In the genomic region with DNA sequence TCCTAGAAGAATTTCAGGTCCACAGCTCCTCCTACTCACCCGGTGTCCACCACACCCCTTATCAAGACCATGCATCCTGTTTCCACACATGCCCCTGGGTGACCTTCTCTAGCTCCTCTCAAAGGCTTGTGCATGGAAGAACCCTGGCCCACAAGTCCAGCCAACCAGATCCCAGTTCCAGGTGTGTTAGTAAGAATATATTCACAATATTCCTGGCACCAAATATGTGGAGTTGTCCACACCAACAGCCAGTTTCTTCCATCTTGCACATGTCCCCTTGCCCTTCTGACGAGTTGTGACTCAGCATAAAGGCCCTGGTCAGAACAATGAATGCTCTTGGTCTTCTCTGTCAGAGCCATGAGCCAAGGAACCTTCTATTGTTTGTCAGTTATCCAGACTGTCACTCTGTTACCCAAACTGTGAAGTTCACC, we compare ENCODE assay signal across 11 mouse cellular contexts. TPM values are rescaled to one million over a fixed set of nuclear protein-coding genes. Genes with fewer than 3 reads are reported as not detected.
A peak's percentile ranks its signal among the peaks of the same experiment; 100 is the strongest.
DNase-seq lines count a peak whose midpoint lies in the region; ATAC-seq and TF ChIP-seq lines count a peak whose summit lies in the region.
"Had no signal": no experiment of that assay in that cellular context is flagged by ENCODE, and none has a peak within 500 bp of the region (broad histone marks: within the 10 kb centered on the region; RNA-seq: fewer than 3 reads in every experiment).

No protein-coding gene starts in this region.

- 17% methylated on average over 2 of the region's 2 CpGs for WGBS in thymus, adult 2 months
- WGBS in forebrain, embryonic 15.5 days = 74% methylated on average over 2 of the region's 2 CpGs

- no peak overlapping the region for H3K4me2 ChIP-seq in forebrain, embryonic 15.5 days (replicated peaks)
- H3K4me2 ChIP-seq: lung, embryonic 15.5 days had no signal

- peaks cover 34% of the 10 kb centered on the region for H3K4me1 ChIP-seq in thymus, adult 2 months (replicated peaks; ENCODE audit: control insufficient read depth, insufficient read depth, low read length)
- H3K4me1 ChIP-seq in forebrain, embryonic 15.5 days = no peaks in the 10 kb centered on the region
- H3K4me1 ChIP-seq: lung, embryonic 15.5 days had no signal

- no peak for TF ChIP-seq POLR2A in thymus, adult 2 months (IDR thresholded peaks at IDR 0.05; ENCODE audit: control insufficient read depth, extremely low read depth, insufficient read depth, low read length, poor library complexity)

- H3K4me3 ChIP-seq in thymus, adult 2 months (ENCODE audit: control insufficient read depth, insufficient read depth, low read length) = no peak overlapping the region
- H3K4me3 ChIP-seq in forebrain, embryonic 15.5 days = no peak overlapping the region
- H3K4me3 ChIP-seq: lung, embryonic 15.5 days had no signal

- ATAC-seq in granulocyte monocyte progenitor cell, adult 5-6 weeks (replicated peaks; ENCODE audit: poor library complexity, severe bottlenecking) = peak; percentile 70
- no peak for ATAC-seq in forebrain, embryonic 15.5 days (replicated peaks)

- no peaks in the 10 kb centered on the region for H3K27me3 ChIP-seq in thymus, adult 2 months (ENCODE audit: control insufficient read depth, insufficient read depth, low read length)
- H3K27me3 ChIP-seq in forebrain, embryonic 15.5 days = no peaks in the 10 kb centered on the region
- H3K27me3 ChIP-seq: lung, embryonic 15.5 days had no signal

- H3K36me3 ChIP-seq in thymus, adult 2 months (ENCODE audit: control insufficient read depth, insufficient read depth, low read length) = no peaks in the 10 kb centered on the region
- H3K36me3 ChIP-seq in forebrain, embryonic 15.5 days = no peaks in the 10 kb centered on the region
- H3K36me3 ChIP-seq: lung, embryonic 15.5 days had no signal

- no peak for TF ChIP-seq CTCF in thymus, adult 2 months (IDR thresholded peaks at IDR 0.05; ENCODE audit: borderline replicate concordance, control insufficient read depth, extremely low read depth, insufficient read depth, low read length, poor library complexity)

- no peaks in the 10 kb centered on the region for H3K9me3 ChIP-seq in forebrain, embryonic 15.5 days
- H3K9me3 ChIP-seq: lung, embryonic 15.5 days had no signal

- no peak overlapping the region for H3K9ac ChIP-seq in forebrain, embryonic 15.5 days (replicated peaks)
- H3K9ac ChIP-seq: lung, embryonic 15.5 days had no signal

- peak overlapping the region; percentile 13; the same call in 1 of the 2 replicates for H3K27ac ChIP-seq in thymus, adult 2 months (ENCODE audit: control insufficient read depth, insufficient read depth, low read length)
- H3K27ac ChIP-seq in forebrain, embryonic 15.5 days (replicated peaks) = no peak overlapping the region
- H3K27ac ChIP-seq: lung, embryonic 15.5 days had no signal

- no peak for DNase-seq in thymus, adult 2 months
- DNase-seq in thymus, adult 18-20 months = no peak
- DNase-seq in lung, postnatal 36 days = peak; percentile 62
- DNase-seq in left cerebral cortex, adult 18-20 months (ENCODE audit: low spot score in 2 of 2) = no peak
- DNase-seq in thymus, postnatal 4 days = no peak
- DNase-seq: adrenal gland, postnatal 14 days; cerebellum, adult 9-11 months; kidney, adult 8-10 months had no signal

RNA-seq across cellular contexts. Expression of gene Cd47, which starts 30.5 kb away (rescaled TPM):
- polyA plus RNA-seq in thymus, adult 2 months (2012; rRNA removed) = 112 and 127 TPM in 2 replicates
- total RNA-seq in granulocyte monocyte progenitor cell, adult 5-6 weeks (2014; fragmentation: Nextera tagmentation) = 334 and 345 TPM in 2 replicates
- 258 and 269 TPM in 2 replicates for total RNA-seq in granulocyte monocyte progenitor cell, adult 5-6 weeks (2017)
- 100 to 1,000 TPM; 215 to 235 TPM for total RNA-seq in left cerebral cortex, adult 18-20 months (2021)
- 123 and 128 TPM in 2 replicates for polyA plus RNA-seq in forebrain, embryonic 15.5 days (2015; fragmentation: Nextera tagmentation; extraction: Ambion mirVana)
